Mouse (Mus musculus) ES-Bruce4 (cell line): ENCODE measurements at regions not wholly inside any gene's neighbourhood (a gene's known extent, or its start where the extent isn't known, plus 50 kb on each side); places are given as distances from the start of the nearest gene placed in this dataset.

Experiments used
- CTCF ChIP-seq: IDR thresholded peaks from one replicate; pipeline ENCODE4 v1.8.1; 2011; ENCODE audit warnings: low read depth, low read length
- EP300 ChIP-seq: IDR thresholded peaks from 2 replicates; pipeline ENCODE4 v1.6.1; 2011; ENCODE audit warnings: low read depth, low read length; ENCODE audit not compliant: insufficient read depth
- POLR2A ChIP-seq: IDR thresholded peaks from one replicate; pipeline ENCODE4 v1.8.1; 2011; ENCODE audit warnings: low read length; ENCODE audit not compliant: insufficient read depth

- TF ChIP-seq CTCF: no peak
- TF ChIP-seq POLR2A: no peak
- TF ChIP-seq EP300: no peak
Observed at GRCm38 (mm10) chr5:74941426-74941825, 103.1 kb downstream of the Chic2 start.
